Mouse (Mus musculus) macrophage (primary cell): ENCODE measurements around the gene Enho. TPM values are rescaled to one million over a fixed set of nuclear protein-coding genes. Genes with fewer than 3 reads are reported as not detected.
"Not testable (repeated sequence)": the region's sequence is repeated elsewhere in the genome, so short reads cannot be mapped to it uniquely, and the experiment has no call there.

Experiments
- H3K27ac ChIP-seq: fragments of 350-480 bp; formaldehyde crosslinking; 2 replicates; pipeline ENCODE4 v1.9.0; 2021
- H3K36me3 ChIP-seq: fragments of 350-480 bp; formaldehyde crosslinking; 2 replicates; pipeline ENCODE4 v1.9.0; 2021; ENCODE audit errors: inconsistent target
- H3K4me3 ChIP-seq: fragments of 350-480 bp; formaldehyde crosslinking; 2 replicates; pipeline ENCODE4 v1.9.0; 2021; ENCODE audit errors: inconsistent target
- H3K79me2 ChIP-seq: fragments of 350-480 bp; formaldehyde crosslinking; 2 replicates; pipeline ENCODE4 v1.9.0; 2021; ENCODE audit errors: inconsistent target
- WGBS: methylation state at CpG from one replicate; pipeline ENCODE4 v1.1.7; 2026; ENCODE audit warnings: inconsistent platforms; ENCODE audit not compliant: missing documents; 5-methylcytosine and 5-hydroxymethylcytosine counted together
- polyA plus RNA-seq: library from polyadenylated mRNA; stranded (reverse); fragments of 250-400 nt; gene quantifications from 3 replicates; pipeline ENCODE4 v1.2.4, GENCODE M21; 2018; ENCODE audit warnings: inconsistent platforms
- total RNA-seq, 78 experiments: library from RNA; depleted of rRNA; stranded (reverse); fragments of 250-400 nt; gene quantifications; 1 replicate in 9 of 78; 2 replicates in 24 of 78; 3 replicates in 43 of 78; 4 replicates in 2 of 78; pipeline ENCODE4 v1.2.4; 2018; ENCODE audit warnings: inconsistent platforms in 56 of 78

Gene Enho
- under 1 TPM in 4 of 26 experiments, not detected in 22; 0.63 to 0.98 (median 0.91) TPM for total RNA-seq (2018; cell fraction: chromatin; rRNA removed)
- 1 to 10 TPM in 16 of 26 experiments, under 1 TPM in 10; 0.15 to 4.4 (median 1.9) TPM for total RNA-seq (2018; cell fraction: cytosol; rRNA removed)
- 1 to 10 TPM in 2 of 26 experiments, under 1 TPM in 8, not detected in 16; 0.48 to 1.4 (median 0.73) TPM for total RNA-seq (2018; cell fraction: nucleus; rRNA removed)
- 1.2 to 3.7 TPM (median 1.6 TPM) in 3 replicates for polyA plus RNA-seq

- Histone ChIP-seq H3K4me3 (no peak within 1 kb of the TSS), H3K27ac (no peak within 1 kb of the TSS), H3K79me2 (no peaks in the 10 kb centered on the region), H3K36me3 (no peaks in the 10 kb centered on the region)
- 1% methylated on average over 54 of the region's 74 CpGs for WGBS
These were observed at the start of gene Enho for GRCm38 (mm10) chr4:41639913-41640507. TSS of gene Enho (minus strand) at chr4:41640324.

DNA sequence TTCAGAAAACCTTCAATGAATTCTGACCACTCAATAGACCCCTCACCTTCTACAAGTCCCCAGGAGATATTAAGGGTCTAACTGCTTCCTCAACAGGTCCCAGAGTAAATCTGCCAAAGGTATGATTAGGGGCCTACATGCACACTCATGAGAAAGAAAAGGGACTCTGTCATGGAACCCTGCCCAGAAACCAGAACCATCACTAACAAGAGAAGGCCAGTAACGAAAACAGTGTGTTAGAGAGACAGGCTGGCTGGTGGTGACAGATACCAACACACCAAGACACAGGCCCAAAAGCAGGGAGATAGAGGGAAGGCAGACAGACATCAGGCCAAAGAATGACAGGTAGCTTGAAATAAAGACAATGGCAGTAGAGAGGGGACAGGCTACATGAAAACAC is 48.4 kb upstream of the Enho start:
- 100% methylated on average over 1 of the region's 1 CpGs for WGBS
- not testable (repeated sequence) for H3K27ac ChIP-seq, H3K36me3 ChIP-seq, H3K4me3 ChIP-seq, H3K79me2 ChIP-seq

DNA sequence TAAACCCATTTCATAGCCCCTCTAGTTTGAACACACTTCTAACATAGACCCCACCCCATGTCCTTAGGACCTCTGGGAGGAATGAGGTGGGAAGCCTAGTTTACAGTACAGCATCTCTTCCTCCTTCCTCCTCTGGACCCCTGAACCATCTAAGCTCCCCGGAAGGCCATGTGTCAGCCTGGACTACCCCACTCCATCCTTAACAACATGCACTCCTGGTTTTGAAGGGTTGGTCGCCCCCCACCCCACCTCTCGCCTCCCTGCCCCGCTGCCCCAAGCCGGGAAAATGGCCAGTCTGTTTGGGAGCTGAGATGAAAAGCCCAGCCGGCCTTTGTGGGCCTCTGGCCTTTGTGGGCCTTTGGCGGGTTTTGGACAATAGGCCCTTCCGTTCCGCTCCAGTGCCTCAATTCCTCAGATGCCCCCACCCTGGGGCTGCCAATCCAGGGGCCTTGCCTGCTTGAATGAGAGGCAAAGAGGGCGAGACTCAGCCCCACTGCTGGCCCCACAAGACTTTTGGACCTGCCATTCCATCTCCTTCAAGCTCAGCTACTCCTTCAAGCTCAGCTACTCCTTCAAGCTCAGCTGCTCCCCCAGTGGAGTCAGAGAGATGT is 45.9 kb upstream of the Enho start:
- 70% methylated on average over 6 of the region's 10 CpGs for WGBS
- H3K4me3 ChIP-seq, H3K79me2 ChIP-seq, H3K27ac ChIP-seq, H3K36me3 ChIP-seq: not testable (repeated sequence)

DNA sequence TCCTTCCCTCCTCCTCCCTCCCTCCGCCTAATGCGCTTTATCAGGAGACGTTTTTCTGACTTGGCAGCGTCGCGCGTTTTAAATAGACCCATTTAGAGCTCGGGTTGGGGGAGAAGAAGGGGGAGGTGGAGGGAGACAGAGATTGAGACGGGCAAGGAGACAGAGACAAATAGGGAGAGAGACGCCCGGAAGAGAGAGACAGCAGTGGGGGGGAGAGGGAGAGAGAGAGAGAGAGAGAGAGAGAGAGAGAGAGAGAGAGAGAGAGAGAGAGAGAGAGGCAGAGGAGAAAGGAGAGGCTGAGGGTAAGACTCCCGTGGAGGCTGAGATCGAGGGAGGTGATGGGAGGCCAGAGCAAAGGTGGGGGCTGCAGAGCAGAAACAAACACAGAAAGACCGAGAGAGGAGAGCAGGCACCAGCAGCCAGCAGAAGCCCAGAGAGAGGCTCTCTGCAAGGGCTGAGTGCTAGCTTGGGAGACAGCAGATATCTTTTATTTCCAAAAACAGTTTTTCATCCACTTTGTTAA is 44.9 kb upstream of the Enho start:
- 0% methylated on average over 1 of the region's 14 CpGs for WGBS
- H3K36me3 ChIP-seq, H3K79me2 ChIP-seq, H3K27ac ChIP-seq, H3K4me3 ChIP-seq: not testable (repeated sequence)

GRCm38 (mm10) chr4:41684131-41684930 is 44.2 kb upstream of the Enho start:
- H3K4me3 ChIP-seq, H3K36me3 ChIP-seq, H3K27ac ChIP-seq, H3K79me2 ChIP-seq: not testable (repeated sequence)
- WGBS = 6% methylated on average over 8 of the region's 27 CpGs

GRCm38 (mm10) chr4:41683303-41683702 is 43.2 kb upstream of the Enho start:
- H3K4me3 ChIP-seq, H3K36me3 ChIP-seq, H3K79me2 ChIP-seq, H3K27ac ChIP-seq: not testable (repeated sequence)
- WGBS = 20% methylated on average over 1 of the region's 27 CpGs

- H3K4me3 ChIP-seq = no peak overlapping the region
These were observed 42.7 kb upstream of the Enho start for GRCm38 (mm10) chr4:41682789-41683188.

DNA sequence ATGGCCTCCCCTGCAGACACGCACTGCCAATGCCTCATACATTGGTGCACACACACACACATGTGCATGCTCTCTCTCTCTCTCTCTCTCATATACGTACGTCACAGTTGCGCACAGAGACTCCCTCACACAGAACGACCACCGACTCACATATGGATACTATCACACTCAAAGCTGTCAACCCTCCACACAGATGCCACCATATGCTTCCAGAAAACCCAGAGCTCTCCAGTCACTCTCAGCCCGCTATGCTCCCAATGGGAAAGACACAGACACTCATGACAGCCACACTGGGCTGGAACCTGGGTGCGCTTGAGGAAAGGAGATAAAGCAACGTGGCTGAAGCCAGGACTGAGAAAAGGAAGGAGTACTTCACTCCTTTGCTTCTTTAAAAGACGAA is 41.8 kb upstream of the Enho start:
- H3K27ac ChIP-seq = no peak overlapping the region
- 71% methylated on average over 10 of the region's 10 CpGs for WGBS
- H3K4me3 ChIP-seq = no peak overlapping the region
- no peaks in the 10 kb centered on the region for H3K79me2 ChIP-seq
- no peaks in the 10 kb centered on the region for H3K36me3 ChIP-seq

More at GRCm38 (mm10) chr4:41682789-41683188, 42.7 kb upstream of the Enho start:
- Histone ChIP-seq H3K79me2 (no peaks in the 10 kb centered on the region), H3K27ac (no peak overlapping the region), H3K36me3 (no peaks in the 10 kb centered on the region)
- WGBS = 30% methylated on average over 6 of the region's 6 CpGs

GRCm38 (mm10) chr4:41681176-41681575 is 41.1 kb upstream of the Enho start:
- no peak overlapping the region for H3K27ac ChIP-seq
- no peak overlapping the region for H3K4me3 ChIP-seq
- no peaks in the 10 kb centered on the region for H3K79me2 ChIP-seq
- no peaks in the 10 kb centered on the region for H3K36me3 ChIP-seq
- WGBS = 58% methylated on average over 2 of the region's 4 CpGs

DNA sequence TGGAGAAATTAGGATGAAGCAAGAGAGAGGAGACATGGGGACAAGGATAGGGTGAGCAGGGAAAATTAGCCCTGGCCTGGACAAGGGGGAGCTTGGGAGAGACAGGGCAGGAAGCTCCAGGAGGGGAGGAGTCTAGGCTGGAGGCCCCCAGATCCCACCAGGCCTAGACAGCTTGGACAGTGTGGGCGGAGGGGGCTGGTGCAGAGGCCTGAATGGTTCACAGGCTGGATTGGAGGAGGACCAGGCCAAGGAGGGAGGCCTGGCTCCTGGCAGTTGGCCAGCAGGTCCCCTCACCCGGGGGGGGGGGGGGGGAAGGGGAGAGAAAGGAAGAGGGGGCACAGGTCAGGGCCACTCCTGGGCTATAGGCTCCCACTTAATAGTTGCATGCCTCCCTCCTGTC is 39.2 kb upstream of the Enho start:
- no peak overlapping the region for H3K27ac ChIP-seq
- H3K79me2 ChIP-seq = no peaks in the 10 kb centered on the region
- no peak overlapping the region for H3K4me3 ChIP-seq
- no peaks in the 10 kb centered on the region for H3K36me3 ChIP-seq
- 50% methylated on average over 2 of the region's 2 CpGs for WGBS

DNA sequence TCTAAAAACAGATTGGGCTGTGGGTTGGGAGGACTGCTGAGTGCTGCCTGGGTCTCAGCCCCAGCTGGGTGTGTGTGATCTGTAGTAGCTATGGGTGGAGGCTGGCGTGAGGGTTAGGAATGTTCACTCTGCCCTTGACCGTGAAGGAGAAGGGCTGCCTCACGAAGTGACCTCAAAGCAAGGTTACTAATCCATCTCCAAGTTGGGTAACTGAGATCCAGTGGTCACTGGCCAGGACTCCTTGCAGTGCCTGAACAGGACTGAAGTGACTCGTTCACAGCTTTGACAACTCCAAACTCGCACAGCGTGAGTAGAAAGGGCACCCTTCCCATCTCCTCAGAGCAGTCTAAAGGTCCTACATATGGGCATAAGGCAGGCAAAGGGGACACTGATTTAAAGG is 38.7 kb upstream of the Enho start:
- WGBS = 90% methylated on average over 5 of the region's 6 CpGs
- H3K36me3 ChIP-seq = no peaks in the 10 kb centered on the region
- H3K4me3 ChIP-seq = no peak overlapping the region
- H3K79me2 ChIP-seq = no peaks in the 10 kb centered on the region
- H3K27ac ChIP-seq = no peak overlapping the region

DNA sequence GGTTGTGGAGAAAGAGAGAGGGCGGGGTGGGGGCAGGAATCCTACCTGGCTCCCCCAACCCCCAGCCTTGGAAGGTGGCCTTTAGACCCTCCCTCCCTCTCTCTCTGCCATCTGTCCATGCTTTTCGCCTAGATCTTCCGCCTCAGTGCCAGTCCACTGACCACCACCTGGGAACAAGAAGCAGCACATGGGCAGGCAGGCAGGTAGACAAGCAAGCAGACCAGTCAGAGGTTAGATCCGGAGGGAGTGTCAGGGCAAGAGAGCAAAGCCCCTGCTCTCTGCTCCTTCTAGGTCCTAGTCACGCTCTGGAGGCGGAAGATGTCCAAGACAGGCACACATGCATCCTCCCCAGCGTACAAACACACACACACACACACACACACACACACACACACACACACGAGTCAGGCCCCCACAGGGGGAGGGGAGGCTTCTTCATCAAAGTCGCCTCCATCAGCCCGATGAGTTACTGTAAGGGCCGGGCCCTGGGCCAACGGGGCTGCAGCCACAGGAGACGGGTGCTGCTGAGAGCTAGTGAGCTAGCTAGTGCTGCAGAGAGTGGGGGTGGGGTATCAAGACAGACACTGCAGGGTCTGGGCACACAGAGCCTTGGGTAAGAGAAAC is 37.0 kb upstream of the Enho start:
- Histone ChIP-seq H3K79me2 (no peaks in the 10 kb centered on the region), H3K4me3 (no peak overlapping the region), H3K36me3 (no peaks in the 10 kb centered on the region), H3K27ac (no peak overlapping the region)
- WGBS = 73% methylated on average over 10 of the region's 13 CpGs

DNA sequence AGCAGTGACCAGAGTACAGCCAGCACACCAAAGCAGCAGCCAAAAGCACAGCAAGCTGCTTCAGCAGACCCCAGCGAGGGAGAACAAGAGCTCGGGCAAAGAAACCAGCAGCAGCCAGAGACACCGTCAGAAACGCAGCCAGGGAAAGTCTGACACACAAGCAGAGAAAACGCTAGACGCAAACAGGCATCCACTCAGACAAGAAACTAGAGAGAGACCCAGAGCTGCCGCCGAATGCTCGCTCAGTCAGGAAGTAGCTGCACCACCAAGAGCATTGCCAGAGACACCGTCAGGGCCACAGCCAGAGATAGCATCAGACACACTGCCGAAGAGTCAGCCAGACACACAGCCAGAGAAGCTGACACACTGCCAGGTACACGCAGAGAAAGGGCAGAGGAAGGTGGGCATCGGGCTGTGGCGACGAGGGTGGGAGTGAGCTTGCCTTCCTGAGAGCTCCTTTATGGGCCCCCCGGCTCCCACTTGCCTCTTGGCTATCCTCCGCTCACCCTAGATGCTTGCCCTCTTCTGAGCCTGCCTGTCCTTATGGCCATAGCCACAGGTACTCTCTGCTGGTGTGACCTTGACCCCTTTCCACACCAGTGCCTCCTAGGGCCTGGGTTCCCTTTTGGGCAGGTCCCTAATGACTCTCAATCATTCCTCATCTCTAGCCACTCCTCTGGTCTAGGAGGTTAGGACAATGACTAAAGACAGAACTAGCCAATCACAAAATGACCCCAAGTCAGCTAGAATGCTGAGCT is 36.3 kb upstream of the Enho start:
- no peak overlapping the region for H3K4me3 ChIP-seq
- no peaks in the 10 kb centered on the region for H3K79me2 ChIP-seq
- no peaks in the 10 kb centered on the region for H3K36me3 ChIP-seq
- no peak overlapping the region for H3K27ac ChIP-seq
- WGBS = 49% methylated on average over 17 of the region's 17 CpGs

GRCm38 (mm10) chr4:41673186-41673585 is 33.1 kb upstream of the Enho start:
- H3K27ac ChIP-seq = no peak overlapping the region
- no peaks in the 10 kb centered on the region for H3K79me2 ChIP-seq
- WGBS = 86% methylated on average over 18 of the region's 19 CpGs
- no peaks in the 10 kb centered on the region for H3K36me3 ChIP-seq
- H3K4me3 ChIP-seq = no peak overlapping the region
